28 mouse cellular contexts compared by ENCODE assay signal in genomic region chr17:35224641-35225040, GRCm38 (mm10). TPM values are rescaled to one million over a fixed set of nuclear protein-coding genes. Genes with fewer than 3 reads are reported as not detected.
DNase-seq lines count a peak whose midpoint lies in the region; TF ChIP-seq lines count a peak whose summit lies in the region.
"Had no signal": no experiment of that assay in that cellular context is flagged by ENCODE, and none has a peak within 500 bp of the region (broad histone marks: within the 10 kb centered on the region; RNA-seq: fewer than 3 reads in every experiment).

No protein-coding gene starts in this region.

- H3K4me1 ChIP-seq in thymus, adult 2 months (replicated peaks; ENCODE audit: control insufficient read depth, insufficient read depth, low read length) = peaks cover 49% of the 10 kb centered on the region
- H3K4me1 ChIP-seq: forebrain, embryonic 10.5 days; forebrain, embryonic 13.5 days; hindbrain, embryonic 15.5 days had no signal

- no peaks in the 10 kb centered on the region for H3K27me3 ChIP-seq in thymus, adult 2 months (ENCODE audit: control insufficient read depth, insufficient read depth, low read length)
- H3K27me3 ChIP-seq: forebrain, embryonic 13.5 days; hindbrain, embryonic 12.5 days; hindbrain, embryonic 15.5 days; Patski had no signal

- H3K4me3 ChIP-seq in thymus, adult 2 months (ENCODE audit: control insufficient read depth, insufficient read depth, low read length) = no peak overlapping the region
- H3K4me3 ChIP-seq: forebrain, embryonic 10.5 days; forebrain, embryonic 13.5 days; gastrocnemius, adult 2 months; hindbrain, embryonic 12.5 days; hindbrain, embryonic 15.5 days had no signal

- TF ChIP-seq CTCF in thymus, adult 2 months (IDR thresholded peaks at IDR 0.05; ENCODE audit: borderline replicate concordance, control insufficient read depth, extremely low read depth, insufficient read depth, low read length, poor library complexity) = no peak

- H3K27ac ChIP-seq in thymus, adult 2 months (ENCODE audit: control insufficient read depth, insufficient read depth, low read length) = no peak overlapping the region
- H3K27ac ChIP-seq: forebrain, embryonic 10.5 days; forebrain, embryonic 13.5 days; gastrocnemius, adult 2 months; hindbrain, embryonic 12.5 days; hindbrain, embryonic 15.5 days had no signal

- H3K36me3 ChIP-seq in thymus, adult 2 months (ENCODE audit: control insufficient read depth, insufficient read depth, low read length) = peaks cover 3% of the 10 kb centered on the region; the same call in 1 of the 2 replicates

- WGBS in thymus, adult 2 months = 97% methylated on average over 4 of the region's 4 CpGs

- DNase-seq in thymus, postnatal 4 days = peak; percentile 20
- DNase-seq in thymus, adult 2 months = no peak
- peak; percentile 47 to 53 for DNase-seq in B cell, adult 2 months
- DNase-seq in T-cell, adult 2 months (ENCODE audit: low spot score) = peak; percentile 26
- no peak for DNase-seq in right cerebral cortex, adult 18-20 months
- no peak for DNase-seq in adrenal gland, adult 2 months
- DNase-seq: adrenal gland, adult 8-10 months; adrenal gland, postnatal 36 days; cerebellum, adult 18-20 months; cerebellum, adult 9-10 months; cerebellum, postnatal 14 days; gastrocnemius, adult 2 months; gastrocnemius, postnatal 14 days; heart, adult 11 months had no signal

- TF ChIP-seq POLR2A in thymus, adult 2 months (IDR thresholded peaks at IDR 0.05; ENCODE audit: control insufficient read depth, extremely low read depth, insufficient read depth, low read length, poor library complexity) = no peak

RNA-seq across cellular contexts. Expression of gene Gm16181, which starts 4.0 kb away (rescaled TPM):
- polyA plus RNA-seq in thymus, adult 2 months (2012; rRNA removed) = 0.29 TPM in 1 of 2 replicates, not detected in the other
- total RNA-seq in adrenal gland, adult 2 months (2021) = not detected
- 0.31 and 1.3 TPM in 2 replicates for polyA plus RNA-seq in adrenal gland, adult 2 months (2012; rRNA removed)
- total RNA-seq: adrenal gland, adult 8-10 months; adrenal gland, postnatal 36 days; ES-E14; gastrocnemius, adult 2 months; gastrocnemius, postnatal 14 days; hematopoietic stem cell, adult 5-6 weeks had no signal
- polyA plus RNA-seq: C2C12; embryonic facial prominence, embryonic 11.5 days; forebrain, embryonic 10.5 days; frontal cortex, adult 2 months; heart, embryonic 14.5 days had no signal

RNA-seq across cellular contexts. Expression of gene Atp6v1g2, which starts 8.8 kb away (rescaled TPM):
- polyA plus RNA-seq in thymus, adult 2 months (2012; rRNA removed) = 7.9 TPM in 2 replicates
- total RNA-seq in adrenal gland, adult 2 months (2021) = 1 to 10 TPM; 5.6 to 5.7 TPM
- polyA plus RNA-seq in adrenal gland, adult 2 months (2012; rRNA removed) = 7.2 and 8.5 TPM in 2 replicates

RNA-seq across cellular contexts. Expression of gene Nfkbil1, which starts 11.0 kb away (rescaled TPM):
- polyA plus RNA-seq in thymus, adult 2 months (2012; rRNA removed) = 34.2 and 41.3 TPM in 2 replicates
- 10 to 100 TPM; 14.1 to 19.4 TPM for total RNA-seq in adrenal gland, adult 2 months (2021)
- polyA plus RNA-seq in adrenal gland, adult 2 months (2012; rRNA removed) = 52.3 and 57.6 TPM in 2 replicates

RNA-seq across cellular contexts. Expression of gene Ddx39b, which starts 16.9 kb away (rescaled TPM):
- polyA plus RNA-seq in thymus, adult 2 months (2012; rRNA removed) = 778 and 831 TPM in 2 replicates
- 100 to 1,000 TPM; 192 to 200 TPM for total RNA-seq in adrenal gland, adult 2 months (2021)
- polyA plus RNA-seq in adrenal gland, adult 2 months (2012; rRNA removed) = 164 and 180 TPM in 2 replicates

RNA-seq across cellular contexts. Expression of gene Lta, which starts 19.5 kb away (rescaled TPM):
- polyA plus RNA-seq in thymus, adult 2 months (2012; rRNA removed) = 14.4 and 14.5 TPM in 2 replicates
- under 1 TPM; 0.26 to 0.35 TPM for total RNA-seq in adrenal gland, adult 2 months (2021)
- polyA plus RNA-seq in adrenal gland, adult 2 months (2012; rRNA removed) = 0.18 and 0.33 TPM in 2 replicates
- total RNA-seq: heart, postnatal 25 days; hematopoietic stem cell, adult 5-6 weeks had no signal
- polyA plus RNA-seq: embryonic facial prominence, embryonic 11.5 days; forebrain, embryonic 10.5 days; forebrain, embryonic 13.5 days; heart, embryonic 11.5 days; heart, embryonic 14.5 days; heart, postnatal 0 days; hindbrain, embryonic 12.5 days had no signal

Comparison
In these comparisons a context has a peak if more than half of its experiments do, and no peak if none do; other contexts are left out.
1. DNase-seq: peak in thymus, postnatal 4 days (single experiment), B cell, adult 2 months (2 of 2) and T-cell, adult 2 months (single experiment); none in thymus, adult 2 months (single experiment), right cerebral cortex, adult 18-20 months (single experiment) and adrenal gland, adult 2 months (single experiment).